Mouse (Mus musculus) frontal cortex, adult 2 months (tissue): ENCODE measurements at regions not wholly inside any gene's neighbourhood (a gene's known extent, or its start where the extent isn't known, plus 50 kb on each side); places are given as distances from the start of the nearest gene placed in this dataset.

Experiments
- DNase-seq, 2 experiments: peaks; one replicate each; pipeline ENCODE4 v3.0.0; 2022; ENCODE audit warnings: low spot score in 1 of 2; ENCODE audit errors: extremely low spot score in 1 of 2

- peak in 1 of 2 experiments; percentile 22 for DNase-seq
Measured at GRCm38 (mm10) chr5:114512756-114513155, 55.1 kb upstream of the Fam222a start.

- DNase-seq: no peak
Measured at GRCm38 (mm10) chr5:114513911-114514457, 53.8 kb upstream of the Fam222a start.

GRCm38 (mm10) chr5:114517010-114517409, 50.8 kb upstream of the Fam222a start:
- DNase-seq: no peak

GRCm38 (mm10) chr5:114518012-114518411, 49.8 kb upstream of the Fam222a start:
- no peak for DNase-seq
